Mouse (Mus musculus) bone marrow, adult 2 months (tissue): Measurements from ENCODE around the gene Rgs7. TPM values are rescaled to one million over a fixed set of nuclear protein-coding genes. Genes with fewer than 3 reads are reported as not detected.

Source experiments
- H3K27ac ChIP-seq: fragments of 200-500 bp; 2 replicates; pipeline ENCODE4 v1.5.1; 2012; ENCODE audit warnings: low read depth, mild to moderate bottlenecking, control low read depth, inconsistent platforms, low read length; ENCODE audit not compliant: control insufficient read depth, poor library complexity, insufficient read depth
- H3K4me1 ChIP-seq: fragments of 200-500 bp; 2 replicates; pipeline ENCODE4 v1.6.1; 2011; ENCODE audit warnings: low read length; ENCODE audit not compliant: control insufficient read depth, insufficient read depth
- H3K4me3 ChIP-seq: fragments of 200-500 bp; replicated peaks from 2 replicates; pipeline ENCODE3; 2011; ENCODE audit warnings: mild to moderate bottlenecking, low read depth, low read length, control low read depth; ENCODE audit not compliant: control insufficient read depth
- CTCF ChIP-seq: fragments of 200-500 bp; IDR thresholded peaks from 2 replicates; pipeline ENCODE4 v1.5.1; 2011; ENCODE audit warnings: low read length, control low read depth; ENCODE audit not compliant: control insufficient read depth, insufficient read depth
- POLR2A ChIP-seq: fragments of 200-500 bp; IDR thresholded peaks from 2 replicates; pipeline ENCODE4 v1.6.1; 2011; ENCODE audit warnings: low read depth, mild to moderate bottlenecking, control low read depth, low read length, borderline replicate concordance; ENCODE audit not compliant: control insufficient read depth
- WGBS: fragments of 180-500 bp; shearing (Covaris S2); methylation state at CpG from one replicate; pipeline ENCODE4 v1.1.7; 2018; 5-methylcytosine and 5-hydroxymethylcytosine counted together
- polyA plus RNA-seq: library from polyadenylated mRNA; stranded (reverse); fragments of >200 nt; gene quantifications from 2 replicates; pipeline ENCODE4 v1.2.4, GENCODE M21; 2011; ENCODE audit warnings: low replicate concordance; ENCODE audit not compliant: missing spikeins, insufficient read depth, insufficient read length

Gene Rgs7
- polyA plus RNA-seq, 1 experiment, result not detected

DNA sequence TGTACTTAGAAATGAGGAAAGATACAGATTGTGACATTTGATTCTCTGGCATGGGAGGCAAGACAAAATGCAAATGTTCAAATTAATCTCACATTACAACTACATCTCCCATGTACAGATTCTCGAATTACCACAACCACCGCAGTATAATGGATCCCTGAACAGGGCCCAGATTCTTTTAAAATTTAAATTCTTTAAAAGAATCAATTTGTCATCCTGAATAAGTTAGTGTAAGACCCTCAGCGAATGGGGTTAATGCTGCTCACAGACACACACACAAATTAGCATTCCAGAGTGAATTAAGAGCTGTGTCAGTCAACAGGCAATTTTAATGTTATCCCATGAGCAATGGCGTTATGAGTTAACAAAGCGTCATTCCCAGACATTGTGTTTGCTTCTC is 44.3 kb downstream of the Rgs7 start:
- WGBS, result 75% methylated on average over 5 of the region's 5 CpGs
- H3K4me3 ChIP-seq, result no peak overlapping the region
- no peak overlapping the region for H3K27ac ChIP-seq
- no peak for TF ChIP-seq CTCF
- no peak for TF ChIP-seq POLR2A
- no peaks in the 10 kb centered on the region for H3K4me1 ChIP-seq

DNA sequence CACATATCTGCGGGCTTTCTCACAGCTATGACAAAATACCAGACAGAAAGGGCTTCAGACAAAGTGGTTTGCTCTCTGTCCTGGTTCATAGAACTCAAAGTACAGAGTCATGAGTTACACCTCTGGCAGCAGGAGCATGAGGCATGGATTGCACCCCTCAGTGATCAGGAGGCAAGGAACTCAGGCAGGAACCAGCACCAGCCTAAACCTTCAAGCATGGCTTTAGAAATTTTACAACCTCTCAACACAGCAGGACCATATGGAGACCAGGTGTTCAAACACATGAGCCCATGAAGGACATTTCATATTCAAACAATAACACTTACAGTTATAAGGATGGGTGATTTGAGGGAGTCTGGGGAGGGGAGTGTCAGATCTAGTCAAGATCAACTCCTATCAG is 49.4 kb downstream of the Rgs7 start:
- 74% methylated on average over 1 of the region's 1 CpGs for WGBS
- no peak overlapping the region for H3K27ac ChIP-seq
- no peak overlapping the region for H3K4me3 ChIP-seq
- TF ChIP-seq CTCF (no peak), POLR2A (no peak)
- no peaks in the 10 kb centered on the region for H3K4me1 ChIP-seq

GRCm38 (mm10) chr1:175442025-175442424 is 50.3 kb downstream of the Rgs7 start:
- Histone ChIP-seq H3K4me3 (no peak overlapping the region), H3K4me1 (no peaks in the 10 kb centered on the region), H3K27ac (no peak overlapping the region)
- WGBS, result 75% methylated on average over 6 of the region's 6 CpGs
- no peak for TF ChIP-seq CTCF
- TF ChIP-seq POLR2A, result no peak

GRCm38 (mm10) chr1:175433622-175434204 is 58.6 kb downstream of the Rgs7 start:
- 81% methylated on average over 14 of the region's 14 CpGs for WGBS
- no peak overlapping the region for H3K4me3 ChIP-seq
- TF ChIP-seq POLR2A, result no peak
- H3K27ac ChIP-seq, result no peak overlapping the region
- H3K4me1 ChIP-seq, result no peaks in the 10 kb centered on the region

DNA sequence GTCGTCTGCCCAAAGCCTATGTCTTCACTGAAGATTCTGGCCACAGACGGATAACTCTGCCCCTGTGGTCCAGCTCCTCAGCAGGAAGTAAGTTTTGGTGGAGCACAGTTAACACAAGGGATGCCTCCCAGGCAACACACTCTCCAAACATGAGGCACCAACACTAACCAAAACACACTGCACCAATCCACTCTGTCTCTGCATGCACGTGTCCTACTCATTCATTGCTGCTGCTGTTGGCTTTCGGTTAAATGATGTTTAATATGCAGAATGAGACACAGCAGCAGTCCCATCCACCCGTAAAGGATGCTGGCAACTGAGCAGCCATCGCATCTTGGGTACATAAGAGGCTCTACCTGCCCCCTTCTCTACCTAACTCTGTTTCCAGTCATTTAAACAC is 59.2 kb downstream of the Rgs7 start:
- 74% methylated on average over 6 of the region's 6 CpGs for WGBS
- Histone ChIP-seq H3K27ac (no peak overlapping the region), H3K4me3 (no peak overlapping the region), H3K4me1 (no peaks in the 10 kb centered on the region)
- TF ChIP-seq CTCF (no peak), POLR2A (no peak)

GRCm38 (mm10) chr1:175431356-175432053 is 60.8 kb downstream of the Rgs7 start:
- no peaks in the 10 kb centered on the region for H3K4me1 ChIP-seq
- no peak for TF ChIP-seq CTCF
- no peak for TF ChIP-seq POLR2A
- WGBS, result 57% methylated on average over 4 of the region's 4 CpGs
- H3K4me3 ChIP-seq, result no peak overlapping the region
- H3K27ac ChIP-seq, result no peak overlapping the region

DNA sequence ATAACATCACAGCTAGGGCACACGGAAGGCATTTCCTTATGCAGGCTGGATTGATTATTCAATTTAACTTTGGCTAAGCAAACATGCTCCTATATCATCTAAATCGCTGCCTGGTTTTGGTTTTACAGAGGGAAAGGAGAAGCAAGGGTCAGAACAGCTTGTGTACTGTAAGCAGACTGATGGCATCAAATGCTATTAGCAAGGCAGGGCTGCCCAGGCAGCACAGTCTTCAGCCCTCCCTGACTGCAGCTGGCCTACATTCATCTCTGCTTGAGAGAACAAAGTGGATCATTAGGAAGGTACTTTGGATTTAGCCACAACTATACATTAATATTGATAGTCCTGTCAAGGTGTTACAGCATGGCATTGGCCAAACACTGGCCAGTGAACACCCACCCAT is 65.2 kb downstream of the Rgs7 start:
- no peak for TF ChIP-seq CTCF
- no peak overlapping the region for H3K4me3 ChIP-seq
- no peaks in the 10 kb centered on the region for H3K4me1 ChIP-seq
- no peak overlapping the region for H3K27ac ChIP-seq
- 79% methylated on average over 2 of the region's 2 CpGs for WGBS

GRCm38 (mm10) chr1:175426393-175426792 is 65.9 kb downstream of the Rgs7 start:
- no peak overlapping the region for H3K27ac ChIP-seq
- no peak for TF ChIP-seq CTCF
- TF ChIP-seq POLR2A, result no peak
- H3K4me3 ChIP-seq, result no peak overlapping the region
- H3K4me1 ChIP-seq, result no peaks in the 10 kb centered on the region
- WGBS, result 81% methylated on average over 4 of the region's 4 CpGs

- H3K4me3 ChIP-seq, result no peak overlapping the region
- WGBS, result 86% methylated on average over 4 of the region's 4 CpGs
These were observed 71.4 kb downstream of the Rgs7 start for GRCm38 (mm10) chr1:175420883-175421282.

More at GRCm38 (mm10) chr1:175420883-175421282, 71.4 kb downstream of the Rgs7 start:
- Histone ChIP-seq H3K4me1 (no peaks in the 10 kb centered on the region), H3K27ac (no peak overlapping the region)
- TF ChIP-seq POLR2A (no peak), CTCF (no peak)
